Mouse (Mus musculus): ENCODE data around the gene Lingo1. TPM values are rescaled to one million over a fixed set of nuclear protein-coding genes. Genes with fewer than 3 reads are reported as not detected.

Lingo1 gene
- total RNA-seq, 2 experiments from 2014 or later = 0.35 to 0.41 TPM

GRCm38 (mm10) chr9:56572534-56573479 lies 223.5 kb downstream of the Lingo1 start:
- intact Hi-C loops (cut with DNase I) = no loop called here
- DNase-seq = no peak

Other genes starting within 250 kb of the Lingo1 start
- not detected for gene Odf3l1, start 68.2 kb upstream of the Lingo1 start, total RNA-seq (2021)
- 1 to 10 TPM; 5.7 to 8.2 TPM for gene Cspg4, start 68.6 kb upstream of the Lingo1 start, total RNA-seq (2021)
- 1 to 10 TPM; 3.9 to 4.0 TPM for gene Snx33, start 131.9 kb upstream of the Lingo1 start, total RNA-seq (2021)
- gene Imp3, start 141.0 kb upstream of the Lingo1 start, total RNA-seq (2021) = 10 to 100 TPM; 40.0 to 46.9 TPM
- gene Snupn, start 154.4 kb upstream of the Lingo1 start, total RNA-seq (2021) = 1 to 10 TPM; 7.2 to 8.8 TPM
- gene Ptpn9, start 198.5 kb upstream of the Lingo1 start, total RNA-seq (2021) = 1 to 10 TPM; 3.1 to 4.2 TPM

Data from gastrocnemius, postnatal 36 days (tissue).